In genomic region chr11:95915006-95915710, GRCm38 (mm10) we compare ENCODE assay signal across 9 mouse cellular contexts. TPM values are rescaled to one million over a fixed set of nuclear protein-coding genes. Genes with fewer than 3 reads are reported as not detected.
DNase-seq lines count a peak whose midpoint lies in the region; ATAC-seq and TF ChIP-seq lines count a peak whose summit lies in the region.
"Had no signal": no experiment of that assay in that cellular context is flagged by ENCODE, and none has a peak within 500 bp of the region (broad histone marks: within the 10 kb centered on the region; RNA-seq: fewer than 3 reads in every experiment).

No protein-coding gene starts in this region.

- no peak for ATAC-seq in forebrain, embryonic 15.5 days (replicated peaks)
- ATAC-seq in limb, embryonic 12.5 days (ENCODE audit: insufficient number of reproducible peaks, insufficient read depth, low FRiP score, low TSS enrichment, low read depth) = no peak
- no peak for ATAC-seq in cerebellum, adult (ENCODE audit: insufficient number of reproducible peaks, low FRiP score, low TSS enrichment)

- dilution Hi-C loops in CH12.LX (cut with MboI; ENCODE audit: extremely low pct_ligation_motif_present, extremely low pct_unique_long_range_greater_than_20kb, low sequenced_read_pairs) = no loop called here

- H3K9ac ChIP-seq in CH12.LX (ENCODE audit: insufficient read depth, low read depth) = no peak overlapping the region
- no peak overlapping the region for H3K9ac ChIP-seq in forebrain, embryonic 15.5 days (replicated peaks)
- no peak overlapping the region for H3K9ac ChIP-seq in limb, embryonic 12.5 days (replicated peaks)

- 1% methylated on average over 28 of the region's 28 CpGs for WGBS in forebrain, embryonic 15.5 days
- under 1% methylated on average over 28 of the region's 28 CpGs for WGBS in limb, embryonic 12.5 days

- DNase-seq in adrenal gland, postnatal 14 days = peak; percentile 6
- DNase-seq in adrenal gland, postnatal 36 days = no peak
- DNase-seq in CH12.LX (ENCODE audit: extremely low read depth) = no peak
- DNase-seq in retina, postnatal 1 day = peak; percentile 43
- DNase-seq in ovary, postnatal 14 days (ENCODE audit: low spot score) = no peak

- no peaks in the 10 kb centered on the region for H3K9me3 ChIP-seq in CH12.LX (replicated peaks; ENCODE audit: low read length)
- no peaks in the 10 kb centered on the region for H3K9me3 ChIP-seq in forebrain, embryonic 15.5 days
- no peaks in the 10 kb centered on the region for H3K9me3 ChIP-seq in limb, embryonic 12.5 days

- H3K27me3 ChIP-seq in CH12.LX (replicated peaks) = peaks cover 83% of the 10 kb centered on the region
- peaks cover 68% of the 10 kb centered on the region for H3K27me3 ChIP-seq in forebrain, embryonic 15.5 days
- peaks cover 86% of the 10 kb centered on the region for H3K27me3 ChIP-seq in limb, embryonic 12.5 days

- no peaks in the 10 kb centered on the region for H3K36me3 ChIP-seq in CH12.LX (replicated peaks in 1 of 2; ENCODE audit: control insufficient read depth in 1 of 2, insufficient read depth in 1 of 2, low read length in 1 of 2)
- no peaks in the 10 kb centered on the region for H3K36me3 ChIP-seq in forebrain, embryonic 15.5 days
- no peaks in the 10 kb centered on the region for H3K36me3 ChIP-seq in limb, embryonic 12.5 days

- no peak for TF ChIP-seq EP300 in CH12.LX (IDR thresholded peaks at IDR 0.05; ENCODE audit: low read length)

- H3K4me3 ChIP-seq in CH12.LX (replicated peaks in 1 of 3; ENCODE audit: low read depth in 2 of 3, low read length in 2 of 3, poor library complexity in 1 of 3) = no peak overlapping the region
- H3K4me3 ChIP-seq in forebrain, embryonic 15.5 days = peak overlapping the region; percentile 2
- peak overlapping the region; percentile 21 for H3K4me3 ChIP-seq in limb, embryonic 12.5 days (replicated peaks)

- TF ChIP-seq RAD21 in CH12.LX (IDR thresholded peaks at IDR 0.05; ENCODE audit: low read depth, low read length) = no peak

- peak overlapping the region; percentile 80 for H3K4me2 ChIP-seq in CH12.LX (ENCODE audit: insufficient read depth, low read depth, poor library complexity, severe bottlenecking)
- peak overlapping the region; percentile 29; the same call in 1 of the 2 replicates for H3K4me2 ChIP-seq in forebrain, embryonic 15.5 days (replicated peaks)
- peak overlapping the region; percentile 37 for H3K4me2 ChIP-seq in limb, embryonic 12.5 days

- TF ChIP-seq CTCF in CH12.LX (conservative IDR thresholded peaks at IDR 0.05 in 1 of 2, IDR thresholded peaks at IDR 0.05 in 1 of 2; ENCODE audit: low read depth in 2 of 2, low read length in 2 of 2) = no peak

- no peak overlapping the region for H3K27ac ChIP-seq in CH12.LX (ENCODE audit: insufficient read depth, low read depth)
- no peak overlapping the region for H3K27ac ChIP-seq in forebrain, embryonic 15.5 days (replicated peaks)
- H3K27ac ChIP-seq in limb, embryonic 12.5 days = no peak overlapping the region

- 0 out of 4 replicates have a peak, but pooled peaks cover 0 to 4% of the 10 kb centered on the region in 2 experiments for H3K4me1 ChIP-seq in CH12.LX (ENCODE audit: control insufficient read depth in 1 of 2, insufficient read depth in 2 of 2)
- H3K4me1 ChIP-seq in forebrain, embryonic 15.5 days = peaks cover 19% of the 10 kb centered on the region
- peaks cover 14% of the 10 kb centered on the region for H3K4me1 ChIP-seq in limb, embryonic 12.5 days (replicated peaks)

- TF ChIP-seq POLR2A in CH12.LX (IDR thresholded peaks at IDR 0.05; ENCODE audit: low read depth, low read length) = no peak

- no peaks in the 10 kb centered on the region for H3K79me2 ChIP-seq in CH12.LX (replicated peaks; ENCODE audit: control insufficient read depth, extremely low read depth, insufficient read depth, poor library complexity, severe bottlenecking)

- in situ Hi-C loops in CH12.LX (cut with MboI; ENCODE audit: low pct_ligation_motif_present, low pct_unique_long_range_greater_than_20kb, low sequenced_read_pairs) = no loop called here

TF ChIP-seq in CH12.LX, 34 proteins besides CTCF, POLR2A, EP300 and RAD21:
- TF ChIP-seq SMC3 (IDR thresholded peaks at IDR 0.05; ENCODE audit: low read depth, low read length) (no peak), MAZ (IDR thresholded peaks at IDR 0.05; ENCODE audit: low read depth, low read length) (no peak), MAX (IDR thresholded peaks at IDR 0.05; ENCODE audit: low read length) (no peak), JUN (IDR thresholded peaks at IDR 0.05; ENCODE audit: insufficient read depth, low read depth, low read length) (no peak), USF2 (conservative IDR thresholded peaks at IDR 0.05; ENCODE audit: low read depth, low read length) (no peak), NELFE (IDR thresholded peaks at IDR 0.05; ENCODE audit: low read depth, low read length) (no peak), JUND (conservative IDR thresholded peaks at IDR 0.05; ENCODE audit: low read depth, low read length) (no peak), SIN3A (IDR thresholded peaks at IDR 0.05; ENCODE audit: low read length) (no peak), GABPA (IDR thresholded peaks at IDR 0.05; ENCODE audit: insufficient replicate concordance, low read depth, low read length) (no peak), ZC3H11A (IDR thresholded peaks at IDR 0.05; ENCODE audit: low read depth, low read length) (no peak), ZNF384 (IDR thresholded peaks at IDR 0.05; ENCODE audit: low read depth, low read length) (no peak), E2F4 (IDR thresholded peaks at IDR 0.05; ENCODE audit: insufficient replicate concordance, low read depth, low read length) (no peak), ETS1 (conservative IDR thresholded peaks at IDR 0.05; ENCODE audit: low read depth, low read length) (no peak), BHLHE40 (IDR thresholded peaks at IDR 0.05; ENCODE audit: low read depth, low read length) (no peak), MYC (IDR thresholded peaks at IDR 0.05; ENCODE audit: low read depth, low read length) (no peak), MEF2A (IDR thresholded peaks at IDR 0.05; ENCODE audit: borderline replicate concordance, low read depth, low read length) (no peak), IRF4 (IDR thresholded peaks at IDR 0.05; ENCODE audit: low read depth, low read length) (no peak)

RNA-seq across cellular contexts. Expression of gene B4galnt2, which starts 0.5 kb away (rescaled TPM):
- total RNA-seq in adrenal gland, postnatal 14 days (2021) = not detected in 2 replicates
- not detected for total RNA-seq in adrenal gland, postnatal 36 days (2021)
- 0.25 and 0.34 TPM in 2 replicates for total RNA-seq in CH12.LX (2012; rRNA removed)
- 0.42 and 0.53 TPM in 2 replicates for total RNA-seq in CH12.LX (2014; rRNA removed)
- polyA plus RNA-seq in CH12.LX (2012; ENCODE audit: insufficient read length, low read depth) = 1.9 and 2.0 TPM in 2 replicates
- polyA plus RNA-seq in forebrain, embryonic 15.5 days (2015; fragmentation: Nextera tagmentation; extraction: Ambion mirVana) = not detected in 2 replicates
- polyA plus RNA-seq in limb, embryonic 12.5 days (2016; fragmentation: Nextera tagmentation; extraction: Ambion mirVana) = not detected in 2 replicates
- polyA plus RNA-seq: C2C12 had no signal

Comparison
In these comparisons a context has a peak if more than half of its experiments do, and no peak if none do; other contexts are left out.
1. DNase-seq: peak in adrenal gland, postnatal 14 days (single experiment) and retina, postnatal 1 day (single experiment); none in adrenal gland, postnatal 36 days (0 of 2), CH12.LX (single experiment) and ovary, postnatal 14 days (single experiment).
2. H3K4me2 ChIP-seq: peak in every context shown above with its lines; median percentile 80 in CH12.LX; 37 in limb, embryonic 12.5 days; 29 in forebrain, embryonic 15.5 days.
3. H3K4me3 ChIP-seq: peak in forebrain, embryonic 15.5 days (single experiment) and limb, embryonic 12.5 days (single experiment); none in CH12.LX (0 of 3).